Mouse (Mus musculus) forebrain, embryonic 10.5 days (tissue): Measurements from ENCODE around the gene Cfd. TPM values are rescaled to one million over a fixed set of nuclear protein-coding genes. Genes with fewer than 3 reads are reported as not detected.

Experiments used
- DNase-seq: peaks from one replicate; pipeline ENCODE4 v3.0.0-alpha.2; 2017; ENCODE audit warnings: low spot score; ENCODE audit errors: extremely low spot score
- H3K27ac ChIP-seq: fragments of 300-500 bp; sonication (generic); 2 replicates; pipeline ENCODE4 v1.5.1; 2016; ENCODE audit warnings: mild to moderate bottlenecking
- H3K27me3 ChIP-seq: fragments of 300-500 bp; sonication (generic); 2 replicates; pipeline ENCODE4 v1.6.1; 2016; ENCODE audit warnings: mild to moderate bottlenecking; ENCODE audit not compliant: poor library complexity, severe bottlenecking
- H3K36me3 ChIP-seq: fragments of 300-500 bp; sonication (generic); replicated peaks from 2 replicates; pipeline ENCODE4 v1.6.1; 2016; ENCODE audit warnings: mild to moderate bottlenecking, moderate library complexity
- H3K4me1 ChIP-seq: fragments of 300-500 bp; sonication (generic); 2 replicates; pipeline ENCODE4 v1.6.1; 2016
- H3K4me3 ChIP-seq: fragments of 300-500 bp; sonication (generic); 2 replicates; pipeline ENCODE4 v1.5.1; 2016; ENCODE audit warnings: mild to moderate bottlenecking, moderate library complexity
- H3K9me3 ChIP-seq: fragments of 300-500 bp; sonication (generic); 2 replicates; pipeline ENCODE4 v1.6.1; 2016; ENCODE audit warnings: mild to moderate bottlenecking, moderate library complexity
- WGBS: fragments of 180-500 bp; shearing (Covaris S2); methylation state at CpG from one replicate; pipeline ENCODE4 v1.1.7; 2016; 5-methylcytosine and 5-hydroxymethylcytosine counted together
- polyA plus RNA-seq: library from polyadenylated mRNA; unstranded; fragments of >200 nt; fragmentation: Nextera tagmentation; extraction: Ambion mirVana; gene quantifications from 2 replicates; pipeline ENCODE4 v1.2.1, GENCODE M21; 2016

Cfd gene
- polyA plus RNA-seq, 1 experiment from 2014 or later = not detected

- WGBS = 4% methylated on average over 2 of the region's 2 CpGs
- Histone ChIP-seq H3K4me1 (peaks cover 25% of the 10 kb centered on the region), H3K4me3 (no peak overlapping the region), H3K9me3 (0 out of 2 replicates have a peak, but pooled peaks cover 3% of the 10 kb centered on the region), H3K27me3 (peaks cover 99% of the 10 kb centered on the region), H3K27ac (0 out of 2 replicates have a peak overlapping the region, but pooled peaks have one; percentile 40), H3K36me3 (peaks cover 89% of the 10 kb centered on the region)
- DNase-seq = peak; percentile 60
Measured at GRCm38 (mm10) chr10:79900951-79901410, 10.3 kb downstream of the Cfd start.

GRCm38 (mm10) chr10:79906712-79907111 lies 16.1 kb downstream of the Cfd start:
- peaks cover 20% of the 10 kb centered on the region for H3K4me1 ChIP-seq
- peaks cover 68% of the 10 kb centered on the region for H3K36me3 ChIP-seq
- DNase-seq = no peak
- peaks cover 60% of the 10 kb centered on the region for H3K27me3 ChIP-seq
- 0 out of 2 replicates have a peak, but pooled peaks cover 3% of the 10 kb centered on the region for H3K9me3 ChIP-seq
- WGBS = 95% methylated on average over 9 of the region's 9 CpGs
- peak overlapping the region; percentile 9; the same call in 1 of the 2 replicates for H3K4me3 ChIP-seq
- no peak overlapping the region for H3K27ac ChIP-seq

GRCm38 (mm10) chr10:79907415-79907814 lies 16.8 kb downstream of the Cfd start:
- DNase-seq = no peak
- Histone ChIP-seq H3K4me1 (peaks cover 21% of the 10 kb centered on the region), H3K9me3 (0 out of 2 replicates have a peak, but pooled peaks cover 3% of the 10 kb centered on the region), H3K27me3 (peaks cover 55% of the 10 kb centered on the region), H3K27ac (0 out of 2 replicates have a peak overlapping the region, but pooled peaks have one; percentile 25), H3K4me3 (peak overlapping the region; percentile 73), H3K36me3 (peaks cover 68% of the 10 kb centered on the region)
- WGBS = 94% methylated on average over 10 of the region's 10 CpGs

- H3K4me1 ChIP-seq = peaks cover 24% of the 10 kb centered on the region
- peaks cover 45% of the 10 kb centered on the region for H3K27me3 ChIP-seq
- H3K4me3 ChIP-seq = peak within 1 kb of the TSS; percentile 73
- 0 out of 2 replicates have a peak, but pooled peaks cover under 1% of the 10 kb centered on the region for H3K9me3 ChIP-seq
- peak; percentile 98 for DNase-seq
- peaks cover 67% of the 10 kb centered on the region for H3K36me3 ChIP-seq
- H3K27ac ChIP-seq = peak within 1 kb of the TSS; percentile 99
- 2% methylated on average over 52 of the region's 52 CpGs for WGBS
Measured at GRCm38 (mm10) chr10:79908167-79909091, 17.8 kb downstream of the Cfd start, which contains the start of gene Med16. Med16 (minus strand) TSS chr10:79908923.

DNA sequence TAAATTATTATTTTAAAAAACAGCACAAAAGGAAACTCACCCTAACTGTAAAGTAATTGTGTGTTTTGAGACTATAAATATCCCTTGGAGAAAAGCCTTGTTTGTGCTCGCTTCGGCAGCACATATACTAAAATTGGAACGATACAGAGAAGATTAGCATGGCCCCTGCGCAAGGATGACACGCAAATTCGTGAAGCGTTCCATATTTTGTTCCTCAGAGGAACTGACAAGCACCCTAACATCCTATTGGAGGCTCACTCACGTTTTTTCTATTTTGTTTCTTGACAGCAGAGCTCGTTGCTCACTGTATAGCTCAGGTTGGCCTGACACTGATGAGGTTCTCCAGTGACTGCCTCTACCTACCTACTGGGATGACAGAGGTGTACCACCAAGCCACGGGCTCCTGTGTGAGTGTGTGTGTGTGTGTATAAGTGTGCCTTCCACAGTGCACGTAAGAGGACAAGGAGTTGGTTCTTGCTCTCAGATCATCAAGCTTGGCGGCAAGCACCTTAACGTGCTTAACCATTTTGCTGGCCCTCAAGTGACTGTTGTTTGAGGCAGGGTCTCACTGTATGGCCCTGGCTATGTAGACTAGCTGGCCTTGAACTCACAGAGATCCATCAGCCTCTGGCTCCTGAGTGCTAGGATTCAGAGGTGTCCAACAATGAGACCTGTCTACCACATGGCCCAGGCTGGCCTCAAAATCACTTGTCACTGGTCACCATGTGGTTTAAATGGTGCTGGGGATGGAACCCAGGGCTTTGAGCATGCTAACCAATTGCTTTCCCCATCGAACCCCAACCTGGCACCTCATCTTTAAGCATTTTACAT lies 18.7 kb downstream of the Cfd start:
- 24% methylated on average over 14 of the region's 14 CpGs for WGBS
- DNase-seq = peak; percentile 57
- H3K4me3 ChIP-seq = peak overlapping the region; percentile 73
- peaks cover 33% of the 10 kb centered on the region for H3K4me1 ChIP-seq
- peak overlapping the region; percentile 99 for H3K27ac ChIP-seq
- H3K36me3 ChIP-seq = peaks cover 58% of the 10 kb centered on the region
- H3K9me3 ChIP-seq = no peaks in the 10 kb centered on the region
- H3K27me3 ChIP-seq = peaks cover 38% of the 10 kb centered on the region

DNA sequence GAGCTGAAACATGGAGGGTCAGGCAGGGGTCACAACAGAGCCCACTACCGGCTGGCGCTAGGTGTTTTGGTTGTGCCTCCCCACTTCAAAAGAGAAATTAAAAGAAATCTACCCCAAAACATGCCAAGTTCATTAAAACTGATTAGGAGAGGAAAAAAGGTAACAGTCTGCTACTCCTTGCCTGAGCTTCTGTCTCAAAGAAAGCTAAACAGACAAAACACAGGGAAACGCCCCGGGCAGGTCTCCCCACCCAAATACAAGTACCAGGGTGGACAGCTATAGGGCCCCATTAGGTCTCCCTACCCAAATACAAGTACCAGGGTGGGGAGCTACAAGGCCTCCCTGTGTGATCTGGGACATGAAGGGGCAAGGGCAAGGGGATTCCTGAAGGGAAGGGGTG lies 19.9 kb downstream of the Cfd start, which contains the start of gene Gm26602:
TSS of gene Gm26602 (plus strand) at position 301 of the 400 bp plus-strand sequence.
- H3K9me3 ChIP-seq = no peaks in the 10 kb centered on the region
- 0 out of 2 replicates have a peak within 1 kb of the TSS, but pooled peaks have one; percentile 1 for H3K4me3 ChIP-seq
- 92% methylated on average over 4 of the region's 4 CpGs for WGBS
- DNase-seq = no peak
- H3K27ac ChIP-seq = peak within 1 kb of the TSS; percentile 99; the same call in 1 of the 2 replicates
- H3K36me3 ChIP-seq = peaks cover 45% of the 10 kb centered on the region
- H3K27me3 ChIP-seq = peaks cover 32% of the 10 kb centered on the region
- H3K4me1 ChIP-seq = peaks cover 45% of the 10 kb centered on the region

- no peak overlapping the region for H3K27ac ChIP-seq
- no peak for DNase-seq
- peaks cover 21% of the 10 kb centered on the region for H3K27me3 ChIP-seq
- H3K36me3 ChIP-seq = peaks cover 30% of the 10 kb centered on the region
- no peak overlapping the region; the same call in 1 of the 2 replicates for H3K4me3 ChIP-seq
- H3K4me1 ChIP-seq = peaks cover 62% of the 10 kb centered on the region
- no peaks in the 10 kb centered on the region for H3K9me3 ChIP-seq
- 67% methylated on average over 20 of the region's 20 CpGs for WGBS
Measured at GRCm38 (mm10) chr10:79912412-79912811, 21.8 kb downstream of the Cfd start.

DNA sequence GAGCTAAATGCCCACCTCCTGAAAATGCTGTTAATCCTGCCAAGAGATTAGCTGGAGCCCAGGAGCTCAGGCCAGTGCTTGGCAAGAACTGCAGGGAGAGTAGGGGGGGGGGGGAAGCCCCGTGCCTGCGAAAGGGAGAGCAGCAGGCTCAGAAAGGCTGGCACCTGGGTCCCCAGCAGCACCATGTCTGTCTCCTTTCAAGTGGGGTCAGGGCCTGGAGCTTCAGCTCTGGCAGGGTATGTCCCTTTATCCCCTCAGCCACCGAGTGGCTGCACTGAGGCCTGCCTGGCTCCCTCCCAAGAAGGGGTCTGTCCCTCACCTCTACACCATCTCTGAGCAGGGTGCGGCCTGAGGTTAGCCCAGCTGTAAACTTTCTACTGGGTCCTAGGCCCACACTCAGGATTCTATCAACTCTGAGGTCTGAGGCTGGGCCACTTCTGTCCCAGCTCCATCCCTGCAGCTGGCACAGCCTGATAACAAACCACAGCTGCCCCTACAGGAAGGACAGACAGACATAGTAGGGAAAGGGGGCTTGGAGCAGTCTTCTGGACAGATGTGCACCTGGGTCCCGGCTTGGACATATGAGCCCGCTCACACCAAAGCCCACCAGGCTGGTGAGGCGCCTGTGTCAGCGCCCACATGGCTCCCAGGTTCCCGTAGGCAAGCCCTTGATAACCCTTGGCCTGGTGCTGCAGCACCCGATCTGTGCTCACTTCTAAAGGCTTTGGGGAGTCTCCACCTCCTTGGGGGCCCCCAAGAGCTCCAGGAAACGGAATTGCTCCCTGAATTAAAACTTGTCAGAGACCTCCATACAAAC lies 23.7 kb downstream of the Cfd start:
- H3K4me3 ChIP-seq = peak overlapping the region; percentile 14; the same call in 1 of the 2 replicates
- no peak for DNase-seq
- peaks cover 65% of the 10 kb centered on the region for H3K4me1 ChIP-seq
- H3K27me3 ChIP-seq = peaks cover 38% of the 10 kb centered on the region
- no peaks in the 10 kb centered on the region for H3K9me3 ChIP-seq
- H3K27ac ChIP-seq = no peak overlapping the region
- H3K36me3 ChIP-seq = peaks cover 30% of the 10 kb centered on the region
- 67% methylated on average over 11 of the region's 11 CpGs for WGBS

DNA sequence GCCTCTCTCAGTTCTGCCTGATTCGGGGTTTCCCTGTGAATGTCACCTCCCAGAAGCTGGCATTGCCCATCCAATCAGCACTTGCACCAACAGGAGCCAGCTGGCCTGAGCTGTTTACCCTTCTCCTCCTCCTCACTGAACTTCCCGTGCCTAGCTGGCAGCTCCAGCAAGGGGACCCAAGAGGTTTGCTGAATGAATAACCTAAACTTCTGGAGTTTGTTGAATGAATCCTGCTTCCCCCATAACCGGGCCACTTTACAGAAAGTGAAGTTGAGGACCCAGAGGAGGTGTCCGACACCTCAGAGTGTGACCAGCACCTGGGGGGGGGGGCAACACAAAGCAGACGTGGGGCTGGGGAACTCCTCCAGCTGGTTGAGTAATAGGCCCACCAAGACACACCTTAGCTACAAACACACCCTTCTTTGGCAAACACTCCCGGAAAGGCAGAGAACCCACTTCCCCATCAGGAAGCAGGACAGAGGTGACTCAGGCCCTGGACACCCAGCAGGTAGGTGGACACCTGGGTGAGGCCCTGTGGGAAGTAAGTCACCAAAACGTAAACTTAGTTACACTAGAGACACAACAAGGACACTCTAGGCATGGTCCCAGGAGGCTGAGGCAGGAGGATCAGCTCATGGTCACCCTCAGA lies 24.4 kb downstream of the Cfd start:
- peaks cover 30% of the 10 kb centered on the region for H3K36me3 ChIP-seq
- DNase-seq = no peak
- 73% methylated on average over 7 of the region's 7 CpGs for WGBS
- H3K4me3 ChIP-seq = peak overlapping the region; percentile 83; the same call in 1 of the 2 replicates
- H3K9me3 ChIP-seq = no peaks in the 10 kb centered on the region
- peaks cover 45% of the 10 kb centered on the region for H3K27me3 ChIP-seq
- peaks cover 68% of the 10 kb centered on the region for H3K4me1 ChIP-seq
- H3K27ac ChIP-seq = no peak overlapping the region

DNA sequence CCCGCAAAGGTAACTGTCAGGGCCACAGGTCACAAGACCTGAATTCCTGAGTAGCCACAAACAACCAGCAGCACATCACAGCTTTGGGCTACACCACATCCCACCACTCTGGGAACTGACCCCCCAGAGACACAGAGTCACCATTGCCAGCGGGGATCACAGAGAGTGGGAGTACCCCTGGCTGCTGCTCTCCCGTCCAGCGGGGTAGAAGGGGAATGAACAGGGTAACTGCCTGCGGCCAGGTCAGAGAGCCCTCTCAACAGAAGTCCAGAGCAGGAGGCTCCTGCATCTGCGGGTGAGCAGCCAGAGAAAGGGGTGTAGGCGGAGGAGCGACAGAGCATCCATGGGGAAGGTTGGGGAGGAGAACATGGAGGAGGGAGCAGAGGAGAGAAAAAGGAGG lies 25.4 kb downstream of the Cfd start:
- no peak for DNase-seq
- H3K36me3 ChIP-seq = peaks cover 22% of the 10 kb centered on the region
- H3K27ac ChIP-seq = peak overlapping the region; percentile 93
- H3K4me1 ChIP-seq = peaks cover 78% of the 10 kb centered on the region
- H3K27me3 ChIP-seq = peaks cover 55% of the 10 kb centered on the region
- no peaks in the 10 kb centered on the region for H3K9me3 ChIP-seq
- 7% methylated on average over 8 of the region's 8 CpGs for WGBS
- peak overlapping the region; percentile 83 for H3K4me3 ChIP-seq

GRCm38 (mm10) chr10:79916808-79917531 lies 26.3 kb downstream of the Cfd start, which contains the start of gene Kiss1r:
Kiss1r (plus strand) TSS chr10:79916971.
- peaks cover 61% of the 10 kb centered on the region for H3K27me3 ChIP-seq
- peak within 1 kb of the TSS; percentile 83 for H3K4me3 ChIP-seq
- WGBS = 3% methylated on average over 42 of the region's 42 CpGs

More at GRCm38 (mm10) chr10:79916808-79917531, 26.3 kb downstream of the Cfd start, which contains the start of gene Kiss1r:
- DNase-seq = peak; percentile 83
- Histone ChIP-seq H3K4me1 (peaks cover 87% of the 10 kb centered on the region), H3K36me3 (peaks cover 13% of the 10 kb centered on the region), H3K27ac (peak within 1 kb of the TSS; percentile 93), H3K9me3 (no peaks in the 10 kb centered on the region)
